Mouse (Mus musculus) heart, postnatal 14 days (tissue): Measurements from ENCODE around the gene Asah2. TPM values are rescaled to one million over a fixed set of nuclear protein-coding genes. Genes with fewer than 3 reads are reported as not detected.
A peak's percentile ranks its signal among the peaks of the same experiment; 100 is the strongest.
"Not testable (repeated sequence)": the region's sequence is repeated elsewhere in the genome, so short reads cannot be mapped to it uniquely, and the experiment has no call there.

Experiments
- DNase-seq, 2 experiments: peaks; one replicate each; pipeline ENCODE4 v3.0.0; 2021 to 2022
- intact Hi-C: fragments of 180-260 bp; cut with DNase I; formaldehyde crosslinking; loops from one replicate; pipeline ENCODE4 v1.15.1; 2025
- long read RNA-seq, 2 experiments: library from polyadenylated mRNA; stranded (forward); transcript quantifications; one replicate each; pipeline ENCODE4 v2.0.0; 2021
- total RNA-seq, 2 experiments: library from RNA; stranded (reverse); gene quantifications; 2 replicates each; pipeline ENCODE4 v1.2.3; 2021

Gene Asah2
- 10 to 100 TPM; 15.4 to 16.4 TPM for total RNA-seq
- long read RNA-seq, experiment 1, partial matches to known transcripts: 0 of 2 reads
- long read RNA-seq, experiment 1, other reads (novel, unspliced or antisense): 2 of 2 reads
- long read RNA-seq, experiment 2, partial matches to known transcripts: 1 of 6 reads
- long read RNA-seq, experiment 2, other reads (novel, unspliced or antisense): 5 of 6 reads

GRCm38 (mm10) chr19:32107771-32108306 lies at the start of gene Asah2:
TSS of gene Asah2 (minus strand) at chr19:32108211.
- DNase-seq: peak; percentile 81 to 82
- intact Hi-C loops: loop anchor here (5.0 kb wide), 1 partner anchor 279 kb away; the partner anchor contains the start of gene Sgms1

GRCm38 (mm10) chr19:32157045-32157444 lies 49.0 kb upstream of the Asah2 start:
- intact Hi-C loops: no loop called here
- DNase-seq: no peak

GRCm38 (mm10) chr19:32152529-32152928 lies 44.5 kb upstream of the Asah2 start:
- no peak for DNase-seq
- intact Hi-C loops: no loop called here

GRCm38 (mm10) chr19:32148710-32149109 lies 40.7 kb upstream of the Asah2 start:
- DNase-seq: no peak
- intact Hi-C loops: no loop called here

GRCm38 (mm10) chr19:32142383-32142782 lies 34.4 kb upstream of the Asah2 start:
- intact Hi-C loops: no loop called here

GRCm38 (mm10) chr19:32138361-32139088 lies 30.5 kb upstream of the Asah2 start:
- DNase-seq: no peak
- intact Hi-C loops: no loop called here

More at GRCm38 (mm10) chr19:32142383-32142782, 34.4 kb upstream of the Asah2 start:
- DNase-seq: no peak

- intact Hi-C loops: no loop called here
- no peak for DNase-seq
Measured at GRCm38 (mm10) chr19:32137904-32138303, 29.9 kb upstream of the Asah2 start.

- intact Hi-C loops: no loop called here
- peak; percentile 35 to 40 for DNase-seq
Measured at GRCm38 (mm10) chr19:32136888-32137625, 29.0 kb upstream of the Asah2 start.

- not testable (repeated sequence) for DNase-seq
- intact Hi-C loops: loop anchor here (2.0 kb wide), 1 partner anchor 27 kb away; no protein-coding TSS in a partner anchor
Measured at GRCm38 (mm10) chr19:32131707-32132488, 23.9 kb upstream of the Asah2 start.

- no peak for DNase-seq
- intact Hi-C loops: loop anchor here (5.0 kb wide), 1 partner anchor 258 kb away; the partner anchor contains the start of gene Sgms1
Measured at GRCm38 (mm10) chr19:32129281-32129680, 21.3 kb upstream of the Asah2 start.

- intact Hi-C loops: loop anchor here (5.0 kb wide), 1 partner anchor 260 kb away; the partner anchor contains the start of gene Sgms1
- peak in 1 of 2 experiments; percentile 17 for DNase-seq
Measured at GRCm38 (mm10) chr19:32127180-32127850, 19.3 kb upstream of the Asah2 start.

GRCm38 (mm10) chr19:32124155-32124554 lies 16.1 kb upstream of the Asah2 start:
- no peak for DNase-seq
- intact Hi-C loops: no loop called here

GRCm38 (mm10) chr19:32123196-32123595 lies 15.2 kb upstream of the Asah2 start:
- intact Hi-C loops: no loop called here
- no peak for DNase-seq

GRCm38 (mm10) chr19:32120798-32121197 lies 12.8 kb upstream of the Asah2 start:
- DNase-seq: no peak
- intact Hi-C loops: no loop called here

GRCm38 (mm10) chr19:32119666-32120065 lies 11.7 kb upstream of the Asah2 start:
- intact Hi-C loops: no loop called here
- DNase-seq: no peak

GRCm38 (mm10) chr19:32118496-32118895 lies 10.5 kb upstream of the Asah2 start:
- intact Hi-C loops: no loop called here
- DNase-seq: no peak

- intact Hi-C loops: no loop called here
- DNase-seq: peak in 1 of 2 experiments; percentile 25
Measured at GRCm38 (mm10) chr19:32117484-32118018, 9.5 kb upstream of the Asah2 start.

- intact Hi-C loops: no loop called here
Measured at GRCm38 (mm10) chr19:32111866-32112790, 4.1 kb upstream of the Asah2 start.

More at GRCm38 (mm10) chr19:32111866-32112790, 4.1 kb upstream of the Asah2 start:
- no peak for DNase-seq
